Mouse (Mus musculus): ENCODE data around the gene Heg1. TPM values are rescaled to one million over a fixed set of nuclear protein-coding genes. Genes with fewer than 3 reads are reported as not detected.

Heg1 gene
- polyA plus RNA-seq, 1 experiment from 2014 or later: 4.6 TPM

Other genes with a start within 250 kb of the Heg1 start
- gene Slc12a8, start 167.0 kb upstream of the Heg1 start, polyA plus RNA-seq (2015; fragmentation: Nextera tagmentation; extraction: Ambion mirVana): 0.06 and 0.14 TPM in 2 replicates
- gene Muc13, start 109.7 kb downstream of the Heg1 start, polyA plus RNA-seq (2015; fragmentation: Nextera tagmentation; extraction: Ambion mirVana): 1.5 and 3.2 TPM in 2 replicates
- gene Itgb5, start 145.3 kb downstream of the Heg1 start, polyA plus RNA-seq (2015; fragmentation: Nextera tagmentation; extraction: Ambion mirVana): 4.6 and 4.9 TPM in 2 replicates

All from liver, embryonic 16.5 days (tissue).